Mouse (Mus musculus): ENCODE data around the gene Tsnaxip1.

GRCm38 (mm10) chr8:105812511-105812910, 15.0 kb upstream of the Tsnaxip1 start:
- TF ChIP-seq E2F4 (IDR thresholded peaks at IDR 0.05; ENCODE audit: insufficient read depth): no peak
- no peak for TF ChIP-seq TCF12 (IDR thresholded peaks at IDR 0.05; ENCODE audit: insufficient read depth, poor library complexity, severe bottlenecking)
- no peak for TF ChIP-seq MYOG (IDR thresholded peaks at IDR 0.05; ENCODE audit: control insufficient read depth in 1 of 3, insufficient read depth in 1 of 3, insufficient read length in 2 of 3, low read depth in 2 of 3)
- no peak for TF ChIP-seq MYOD1 (IDR thresholded peaks at IDR 0.05; ENCODE audit: control insufficient read depth in 1 of 3, insufficient read length in 2 of 3, low read depth in 2 of 3)
- no peak for TF ChIP-seq POLR2A (IDR thresholded peaks at IDR 0.05; ENCODE audit: insufficient read length, low read depth)
- no peak for TF ChIP-seq MAX (IDR thresholded peaks at IDR 0.05; ENCODE audit: low read depth)
- TF ChIP-seq REST (IDR thresholded peaks at IDR 0.05; ENCODE audit: insufficient read depth, insufficient read length): no peak
- TF ChIP-seq USF1 (IDR thresholded peaks at IDR 0.05; ENCODE audit: low read depth): no peak
- no peak for TF ChIP-seq TCF3 (IDR thresholded peaks at IDR 0.05; ENCODE audit: insufficient read length, low read depth)
- TF ChIP-seq SRF (IDR thresholded peaks at IDR 0.05; ENCODE audit: control insufficient read depth, insufficient read length, low read depth): no peak

Measured in myocyte (in vitro differentiated cells).